Mouse (Mus musculus): ENCODE data around the gene Aqp12. TPM values are rescaled to one million over a fixed set of nuclear protein-coding genes. Genes with fewer than 3 reads are reported as not detected.
"Not testable (repeated sequence)": the region's sequence is repeated elsewhere in the genome, so short reads cannot be mapped to it uniquely, and the experiment has no call there.

The Aqp12 gene
- polyA plus RNA-seq (2015; fragmentation: Nextera tagmentation; extraction: Ambion mirVana) = 8.3 and 11.8 TPM in 2 replicates

DNA sequence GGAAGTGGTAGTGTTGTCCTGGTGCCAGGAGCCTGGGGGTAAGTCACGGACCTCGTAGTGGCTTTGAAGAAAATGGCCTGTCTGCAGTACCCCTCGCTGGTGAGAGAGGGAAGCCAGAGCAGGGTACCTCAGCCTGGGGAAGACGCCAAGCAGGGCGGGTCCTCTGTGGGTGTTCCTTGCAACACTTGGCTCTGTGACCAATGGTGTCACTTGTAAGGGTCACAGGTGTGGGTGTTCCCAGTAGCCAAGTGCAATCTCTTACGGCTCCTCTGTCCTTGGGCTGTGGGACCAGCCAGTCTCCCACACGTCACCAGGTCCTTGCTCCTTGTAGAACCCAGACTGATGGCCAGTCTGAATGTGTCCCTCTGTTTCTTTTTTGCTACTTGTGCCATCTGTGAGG, at the start of gene Aqp12:
Gene Aqp12 (plus strand): TSS at position 274 of the 400 bp plus-strand sequence.
- peak; percentile 71 for ATAC-seq

DNA sequence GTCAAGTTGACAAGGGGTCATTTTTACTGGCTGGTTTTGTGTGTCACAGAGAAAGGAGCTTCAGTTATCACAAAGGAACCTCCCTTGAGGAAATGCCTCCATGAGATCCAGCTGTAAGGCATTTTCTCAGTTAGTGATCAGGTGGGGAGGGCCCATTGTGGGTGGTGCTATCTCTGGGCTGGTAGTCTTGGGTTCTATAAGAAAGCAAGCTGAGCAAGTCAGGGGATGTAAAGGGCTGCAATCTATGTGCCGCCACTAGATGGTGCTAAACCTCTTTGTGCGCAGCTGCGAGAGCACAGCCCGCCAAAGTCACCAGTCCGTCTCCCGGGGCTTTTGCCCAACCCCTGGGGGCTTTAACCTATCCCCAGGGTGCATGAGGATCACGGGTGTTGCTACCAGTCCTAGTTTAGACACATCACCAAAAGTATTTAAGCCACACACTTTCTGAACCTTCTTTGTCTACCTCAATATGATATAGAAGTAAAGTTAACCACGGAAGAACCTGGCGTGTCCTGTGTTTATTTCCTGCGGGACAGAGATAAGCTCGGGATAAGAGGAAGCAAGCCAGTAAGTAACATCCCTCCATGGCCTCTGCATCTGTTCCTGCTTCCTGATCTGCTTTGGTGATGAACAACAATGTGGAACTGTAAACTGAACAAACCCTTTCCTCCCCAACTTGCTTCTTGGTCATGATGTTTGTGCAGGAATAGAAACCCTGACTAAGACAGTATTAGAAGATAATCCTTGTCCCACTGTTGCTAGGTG, 49.4 kb upstream of the Aqp12 start:
- Histone ChIP-seq H3K4me2 (ENCODE audit: low read depth, low read length) (peak overlapping the region; percentile 27; the same call in 1 of the 2 replicates), H3K4me3 (ENCODE audit: low read length) (peak overlapping the region; percentile 16; the same call in 1 of the 2 replicates)
- H3K9ac ChIP-seq (ENCODE audit: low read depth, low read length); H3K27me3 ChIP-seq (replicated peaks; ENCODE audit: control insufficient read depth, insufficient read depth, low read length); H3K9me3 ChIP-seq (ENCODE audit: control insufficient read depth, low read length); H3K27ac ChIP-seq (ENCODE audit: low read length); H3K36me3 ChIP-seq (ENCODE audit: control insufficient read depth, insufficient read depth, low read length); H3K4me1 ChIP-seq (ENCODE audit: control insufficient read depth, insufficient read depth, low read length): not testable (repeated sequence)
- ATAC-seq = peak; percentile 57
- WGBS = 3% methylated on average over 11 of the region's 11 CpGs

More for the DNA sequence above, at the start of gene Aqp12:
- Histone ChIP-seq H3K9me3 (ENCODE audit: control insufficient read depth, low read length) (0 out of 2 replicates have a peak, but pooled peaks cover 4% of the 10 kb centered on the region), H3K4me2 (ENCODE audit: low read depth, low read length) (no peak within 1 kb of the TSS), H3K27ac (ENCODE audit: low read length) (no peak within 1 kb of the TSS), H3K27me3 (replicated peaks; ENCODE audit: control insufficient read depth, insufficient read depth, low read length) (no peaks in the 10 kb centered on the region; the same call in 1 of the 2 replicates), H3K4me3 (ENCODE audit: low read length) (no peak within 1 kb of the TSS), H3K36me3 (ENCODE audit: control insufficient read depth, insufficient read depth, low read length) (no peaks in the 10 kb centered on the region), H3K9ac (ENCODE audit: low read depth, low read length) (no peak within 1 kb of the TSS), H3K4me1 (ENCODE audit: control insufficient read depth, insufficient read depth, low read length) (no peaks in the 10 kb centered on the region)
- WGBS = 64% methylated on average over 7 of the region's 7 CpGs

- no peak for ATAC-seq
- H3K9ac ChIP-seq (ENCODE audit: low read depth, low read length) = no peak overlapping the region
- WGBS = 81% methylated on average over 1 of the region's 1 CpGs
- no peak overlapping the region for H3K4me2 ChIP-seq (ENCODE audit: low read depth, low read length)
- no peaks in the 10 kb centered on the region for H3K36me3 ChIP-seq (ENCODE audit: control insufficient read depth, insufficient read depth, low read length)
- no peak overlapping the region for H3K4me3 ChIP-seq (ENCODE audit: low read length)
- H3K9me3 ChIP-seq (ENCODE audit: control insufficient read depth, low read length) = no peaks in the 10 kb centered on the region
- no peaks in the 10 kb centered on the region; the same call in 1 of the 2 replicates for H3K4me1 ChIP-seq (ENCODE audit: control insufficient read depth, insufficient read depth, low read length)
- no peak overlapping the region for H3K27ac ChIP-seq (ENCODE audit: low read length)
- H3K27me3 ChIP-seq (replicated peaks; ENCODE audit: control insufficient read depth, insufficient read depth, low read length) = no peaks in the 10 kb centered on the region
These were observed 47.1 kb upstream of the Aqp12 start for GRCm38 (mm10) chr1:92958999-92959398.

GRCm38 (mm10) chr1:92970791-92971190, 35.3 kb upstream of the Aqp12 start:
- not testable (repeated sequence) for H3K27me3 ChIP-seq (replicated peaks; ENCODE audit: control insufficient read depth, insufficient read depth, low read length); H3K9ac ChIP-seq (ENCODE audit: low read depth, low read length); H3K4me3 ChIP-seq (ENCODE audit: low read length); ATAC-seq; H3K9me3 ChIP-seq (ENCODE audit: control insufficient read depth, low read length); H3K27ac ChIP-seq (ENCODE audit: low read length); H3K4me2 ChIP-seq (ENCODE audit: low read depth, low read length); H3K4me1 ChIP-seq (ENCODE audit: control insufficient read depth, insufficient read depth, low read length); H3K36me3 ChIP-seq (ENCODE audit: control insufficient read depth, insufficient read depth, low read length)
- 88% methylated on average over 6 of the region's 6 CpGs for WGBS

DNA sequence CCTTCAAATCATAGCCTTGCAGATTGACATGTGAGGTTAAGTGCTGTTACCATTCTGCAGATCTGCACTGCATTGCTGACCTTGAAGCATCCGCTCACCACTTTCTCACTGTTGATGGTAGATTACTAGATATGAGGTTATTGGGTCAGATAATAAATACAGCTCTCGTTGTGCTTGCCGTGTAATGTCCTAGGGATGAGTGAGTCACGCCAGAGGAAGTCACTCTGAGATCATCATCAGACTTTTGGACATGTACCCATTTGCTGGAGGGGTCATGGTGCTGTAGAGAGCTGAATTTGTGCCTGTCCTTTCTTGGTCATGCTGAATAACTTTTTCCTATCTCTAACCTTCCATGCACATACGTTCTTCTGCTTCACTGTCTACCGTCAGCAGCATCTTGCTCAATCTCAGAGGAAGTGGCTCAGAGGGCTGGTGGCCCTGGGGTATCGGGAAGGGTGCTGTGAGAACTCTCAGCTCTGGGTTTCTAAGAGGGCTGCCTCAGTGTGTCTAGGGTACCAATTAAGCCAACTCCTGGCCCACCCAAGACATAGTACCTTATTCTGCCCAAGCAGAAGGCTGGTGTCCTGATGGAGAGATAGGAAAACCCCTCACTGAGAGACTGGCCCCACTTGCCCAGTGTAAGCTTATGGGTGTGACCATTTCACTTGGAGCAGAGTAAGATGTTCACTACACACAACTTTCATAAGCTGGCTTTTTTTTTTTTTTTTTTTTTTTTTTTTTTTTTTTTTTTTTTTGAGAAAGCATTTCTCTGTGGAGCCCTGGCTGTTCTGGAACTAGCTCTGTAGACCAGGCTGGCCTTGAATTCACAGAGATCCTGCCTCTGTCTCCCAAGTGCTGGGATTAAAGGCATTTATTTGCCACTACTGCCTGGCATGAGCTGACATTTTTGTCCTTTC, 34.0 kb upstream of the Aqp12 start:
- 82% methylated on average over 7 of the region's 7 CpGs for WGBS
- peaks cover 2% of the 10 kb centered on the region; the same call in 1 of the 2 replicates for H3K36me3 ChIP-seq (ENCODE audit: control insufficient read depth, insufficient read depth, low read length)
- peaks cover 3% of the 10 kb centered on the region; the same call in 1 of the 2 replicates for H3K4me1 ChIP-seq (ENCODE audit: control insufficient read depth, insufficient read depth, low read length)
- H3K4me3 ChIP-seq (ENCODE audit: low read length) = no peak overlapping the region
- no peaks in the 10 kb centered on the region for H3K9me3 ChIP-seq (ENCODE audit: control insufficient read depth, low read length)
- no peak overlapping the region for H3K9ac ChIP-seq (ENCODE audit: low read depth, low read length)
- H3K4me2 ChIP-seq (ENCODE audit: low read depth, low read length) = no peak overlapping the region
- no peaks in the 10 kb centered on the region for H3K27me3 ChIP-seq (replicated peaks; ENCODE audit: control insufficient read depth, insufficient read depth, low read length)
- no peak for ATAC-seq
- no peak overlapping the region for H3K27ac ChIP-seq (ENCODE audit: low read length)

GRCm38 (mm10) chr1:92972854-92973253, 33.3 kb upstream of the Aqp12 start:
- Histone ChIP-seq H3K27ac (ENCODE audit: low read length) (no peak overlapping the region), H3K36me3 (ENCODE audit: control insufficient read depth, insufficient read depth, low read length) (peaks cover 2% of the 10 kb centered on the region; the same call in 1 of the 2 replicates), H3K4me2 (ENCODE audit: low read depth, low read length) (no peak overlapping the region), H3K4me1 (ENCODE audit: control insufficient read depth, insufficient read depth, low read length) (peaks cover 3% of the 10 kb centered on the region; the same call in 1 of the 2 replicates), H3K4me3 (ENCODE audit: low read length) (no peak overlapping the region), H3K9me3 (ENCODE audit: control insufficient read depth, low read length) (no peaks in the 10 kb centered on the region), H3K27me3 (replicated peaks; ENCODE audit: control insufficient read depth, insufficient read depth, low read length) (no peaks in the 10 kb centered on the region), H3K9ac (ENCODE audit: low read depth, low read length) (no peak overlapping the region)
- no peak; the same call in 1 of the 2 replicates for ATAC-seq
- 53% methylated on average over 1 of the region's 1 CpGs for WGBS

- peak; percentile 54 for ATAC-seq
- Histone ChIP-seq H3K27ac (ENCODE audit: low read length) (no peak overlapping the region), H3K27me3 (replicated peaks; ENCODE audit: control insufficient read depth, insufficient read depth, low read length) (no peaks in the 10 kb centered on the region), H3K36me3 (ENCODE audit: control insufficient read depth, insufficient read depth, low read length) (peaks cover 2% of the 10 kb centered on the region; the same call in 1 of the 2 replicates), H3K4me3 (ENCODE audit: low read length) (no peak overlapping the region), H3K9me3 (ENCODE audit: control insufficient read depth, low read length) (no peaks in the 10 kb centered on the region), H3K4me2 (ENCODE audit: low read depth, low read length) (no peak overlapping the region), H3K9ac (ENCODE audit: low read depth, low read length) (no peak overlapping the region), H3K4me1 (ENCODE audit: control insufficient read depth, insufficient read depth, low read length) (peaks cover 6% of the 10 kb centered on the region)
- WGBS = 46% methylated on average over 6 of the region's 6 CpGs
These were observed 30.0 kb upstream of the Aqp12 start for GRCm38 (mm10) chr1:92976141-92976566.

DNA sequence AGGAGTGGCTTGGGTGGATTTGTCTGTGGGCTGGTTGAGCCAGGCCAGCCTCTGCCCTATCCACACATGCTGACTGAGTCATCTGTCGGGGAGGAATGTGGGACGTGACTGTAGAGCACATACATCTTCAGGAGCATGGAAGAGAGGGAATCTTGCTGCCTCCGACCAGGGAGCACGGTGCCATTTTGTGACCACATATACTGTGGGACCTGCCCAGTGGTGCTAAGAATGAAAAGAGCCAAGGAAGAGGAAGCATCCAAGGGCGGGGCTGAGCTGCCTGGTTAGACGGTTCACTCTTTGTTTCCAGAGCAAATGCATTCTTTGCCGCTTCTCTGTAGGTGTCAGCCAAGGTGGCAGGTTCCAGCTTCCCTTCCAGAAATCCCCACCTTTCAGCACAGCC, 27.5 kb upstream of the Aqp12 start:
- H3K4me3 ChIP-seq (ENCODE audit: low read length) = no peak overlapping the region
- H3K4me2 ChIP-seq (ENCODE audit: low read depth, low read length) = no peak overlapping the region
- peaks cover 3% of the 10 kb centered on the region for H3K4me1 ChIP-seq (ENCODE audit: control insufficient read depth, insufficient read depth, low read length)
- H3K27me3 ChIP-seq (replicated peaks; ENCODE audit: control insufficient read depth, insufficient read depth, low read length) = no peaks in the 10 kb centered on the region
- H3K9ac ChIP-seq (ENCODE audit: low read depth, low read length) = no peak overlapping the region
- H3K36me3 ChIP-seq (ENCODE audit: control insufficient read depth, insufficient read depth, low read length) = 0 out of 2 replicates have a peak, but pooled peaks cover 2% of the 10 kb centered on the region
- no peak overlapping the region for H3K27ac ChIP-seq (ENCODE audit: low read length)
- WGBS = 34% methylated on average over 7 of the region's 7 CpGs
- ATAC-seq = no peak
- no peaks in the 10 kb centered on the region for H3K9me3 ChIP-seq (ENCODE audit: control insufficient read depth, low read length)

DNA sequence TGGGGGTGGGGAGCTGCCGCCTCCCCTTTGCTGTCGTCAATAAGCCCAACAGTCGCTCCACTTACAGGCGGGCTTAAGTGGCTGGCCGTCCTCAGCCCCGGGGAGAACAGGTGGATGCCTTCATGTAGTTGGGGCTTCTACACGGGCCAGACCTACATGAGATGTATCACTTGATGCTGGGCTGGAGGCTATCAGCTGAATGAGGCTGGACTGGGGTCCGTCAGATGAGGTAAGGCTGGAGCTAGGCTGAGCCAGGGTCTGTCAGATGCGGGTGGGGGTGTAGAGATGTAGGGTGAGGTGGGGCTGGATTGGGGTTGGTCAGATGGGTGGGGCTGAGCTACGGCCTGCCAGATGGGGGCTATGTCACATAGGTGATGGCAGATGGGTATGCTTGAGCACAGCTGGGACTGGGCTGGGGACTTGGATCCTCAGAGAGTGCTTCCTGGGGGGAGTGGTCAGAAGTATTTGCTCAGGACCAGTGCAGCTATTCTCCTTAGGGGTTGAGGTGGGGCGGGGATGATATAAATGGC, 27.0 kb upstream of the Aqp12 start:
- H3K9ac ChIP-seq (ENCODE audit: low read depth, low read length) = no peak overlapping the region
- no peak overlapping the region for H3K4me2 ChIP-seq (ENCODE audit: low read depth, low read length)

More for the DNA sequence above, 27.0 kb upstream of the Aqp12 start:
- ATAC-seq = peak; percentile 25
- Histone ChIP-seq H3K9me3 (ENCODE audit: control insufficient read depth, low read length) (no peaks in the 10 kb centered on the region), H3K36me3 (ENCODE audit: control insufficient read depth, insufficient read depth, low read length) (0 out of 2 replicates have a peak, but pooled peaks cover 2% of the 10 kb centered on the region), H3K27ac (ENCODE audit: low read length) (no peak overlapping the region), H3K4me1 (ENCODE audit: control insufficient read depth, insufficient read depth, low read length) (peaks cover 3% of the 10 kb centered on the region), H3K27me3 (replicated peaks; ENCODE audit: control insufficient read depth, insufficient read depth, low read length) (no peaks in the 10 kb centered on the region), H3K4me3 (ENCODE audit: low read length) (no peak overlapping the region)
- 30% methylated on average over 11 of the region's 11 CpGs for WGBS

All from intestine, embryonic 16.5 days (tissue).